In the genomic region with DNA sequence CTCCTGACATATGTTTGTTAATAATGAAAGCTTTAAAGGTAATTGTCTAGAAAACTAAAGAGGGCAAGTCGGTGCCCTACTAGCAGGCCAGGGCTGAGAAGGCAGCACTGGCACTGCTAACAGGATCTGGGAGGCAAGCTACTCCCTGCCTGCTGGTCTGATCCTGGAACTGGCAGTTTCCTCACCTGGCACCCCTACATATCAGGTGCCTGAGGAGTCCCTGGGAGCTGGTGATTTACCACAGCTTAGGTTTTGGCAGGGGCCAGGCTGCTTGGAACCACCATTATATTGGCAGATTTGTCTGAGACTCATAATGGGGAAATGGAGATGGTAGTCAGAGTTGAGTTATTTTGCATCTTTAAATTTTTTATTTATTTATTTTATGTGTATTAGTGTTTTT, we compare ENCODE assay signal across 25 mouse cellular contexts.
"Had no signal": no experiment of that assay in that cellular context is flagged by ENCODE, and none has a peak within 500 bp of the region (broad histone marks: within the 10 kb centered on the region; RNA-seq: fewer than 3 reads in every experiment).

No protein-coding gene starts in this region.

- H3K9ac ChIP-seq: heart, embryonic 13.5 days; heart, embryonic 15.5 days; hindbrain, embryonic 13.5 days; hindbrain, embryonic 15.5 days; limb, embryonic 13.5 days; limb, embryonic 15.5 days; liver, embryonic 12.5 days; liver, embryonic 14.5 days had no signal

- H3K36me3 ChIP-seq: heart, embryonic 10.5 days; heart, embryonic 15.5 days; hindbrain, embryonic 13.5 days; hindbrain, embryonic 15.5 days; limb, embryonic 15.5 days had no signal

- H3K4me2 ChIP-seq: heart, embryonic 13.5 days; heart, embryonic 15.5 days; hindbrain, embryonic 13.5 days; hindbrain, embryonic 15.5 days; limb, embryonic 13.5 days; limb, embryonic 15.5 days; liver, embryonic 12.5 days had no signal

- H3K4me3 ChIP-seq: heart, embryonic 10.5 days; heart, embryonic 13.5 days; heart, embryonic 15.5 days; hindbrain, embryonic 13.5 days; hindbrain, embryonic 15.5 days; limb, embryonic 13.5 days; limb, embryonic 15.5 days; liver, embryonic 12.5 days had no signal

- H3K27ac ChIP-seq: heart, embryonic 10.5 days; heart, embryonic 13.5 days; heart, embryonic 15.5 days; hindbrain, embryonic 13.5 days; hindbrain, embryonic 15.5 days; hindbrain, postnatal 0 days; kidney, postnatal 0 days; limb, embryonic 13.5 days; limb, embryonic 15.5 days; liver, embryonic 12.5 days; liver, embryonic 14.5 days had no signal

- H3K27me3 ChIP-seq: heart, embryonic 13.5 days; heart, embryonic 15.5 days; hindbrain, embryonic 13.5 days; hindbrain, embryonic 15.5 days; limb, embryonic 13.5 days; limb, embryonic 15.5 days; liver, embryonic 12.5 days had no signal

- DNase-seq: gastrocnemius, postnatal 14 days; gastrocnemius, postnatal 36 days; heart, adult 18-20 months; heart, postnatal 14 days; heart, postnatal 36 days; kidney, adult 18-20 months; kidney, adult 8-10 months; kidney, postnatal 14 days; kidney, postnatal 36 days; layer of hippocampus, adult 9-11 months; layer of hippocampus, postnatal 36 days; left cerebral cortex, postnatal 4 days; lung, adult 18-20 months had no signal

- H3K9me3 ChIP-seq: heart, embryonic 10.5 days; heart, embryonic 13.5 days; heart, embryonic 15.5 days; hindbrain, embryonic 13.5 days; hindbrain, embryonic 15.5 days; limb, embryonic 15.5 days; liver, embryonic 12.5 days had no signal

- H3K4me1 ChIP-seq: heart, embryonic 10.5 days; heart, embryonic 15.5 days; hindbrain, embryonic 13.5 days; hindbrain, embryonic 15.5 days; limb, embryonic 13.5 days; limb, embryonic 15.5 days; liver, embryonic 12.5 days had no signal

- ATAC-seq: hindbrain, postnatal 0 days; intestine, postnatal 0 days; liver, embryonic 12.5 days had no signal
